Mouse (Mus musculus) forebrain, embryonic 16.5 days (tissue): ENCODE measurements around the gene Pnma1. TPM values are rescaled to one million over a fixed set of nuclear protein-coding genes. Genes with fewer than 3 reads are reported as not detected.

Experiments used
- ATAC-seq: fragments of 200-750 bp; cut with Nextera tagmentation; 2 replicates; pipeline ENCODE4 v1.8.0; 2017; ENCODE audit warnings: mild to moderate bottlenecking, moderate library complexity
- H3K27ac ChIP-seq: fragments of 300-500 bp; sonication (generic); 2 replicates; pipeline ENCODE4 v1.5.1; 2014; ENCODE audit warnings: low read length, control low read depth
- H3K27me3 ChIP-seq: fragments of 300-500 bp; sonication (generic); replicated peaks from 2 replicates; pipeline ENCODE4 v1.6.1; 2014; ENCODE audit warnings: low read length; ENCODE audit not compliant: control insufficient read depth, insufficient read depth
- H3K36me3 ChIP-seq: fragments of 300-500 bp; sonication (generic); 2 replicates; pipeline ENCODE4 v1.6.1; 2014; ENCODE audit not compliant: control insufficient read depth, insufficient read depth
- H3K4me1 ChIP-seq: fragments of 300-500 bp; sonication (generic); replicated peaks from 2 replicates; pipeline ENCODE4 v1.6.1; 2014; ENCODE audit warnings: low read length; ENCODE audit not compliant: control insufficient read depth, insufficient read depth
- H3K4me2 ChIP-seq: fragments of 300-500 bp; sonication (generic); 2 replicates; pipeline ENCODE4 v1.6.1; 2014; ENCODE audit warnings: mild to moderate bottlenecking, low read length, control low read depth
- H3K4me3 ChIP-seq: fragments of 300-500 bp; sonication (generic); replicated peaks from 2 replicates; pipeline ENCODE4 v1.5.1; 2014; ENCODE audit warnings: mild to moderate bottlenecking, low read length, control low read depth
- H3K9ac ChIP-seq: fragments of 300-500 bp; sonication (generic); replicated peaks from 2 replicates; pipeline ENCODE4 v1.6.1; 2014; ENCODE audit warnings: low read depth, low read length, control low read depth
- H3K9me3 ChIP-seq: fragments of 300-500 bp; sonication (generic); 2 replicates; pipeline ENCODE4 v1.6.1; 2016; ENCODE audit warnings: low read length; ENCODE audit not compliant: control insufficient read depth
- WGBS: fragments of 180-500 bp; shearing (Covaris S2); extraction: QIAGEN DNeasy Blood & Tissue Kit; methylation state at CpG from one replicate; pipeline ENCODE4 v1.1.7; 2014; 5-methylcytosine and 5-hydroxymethylcytosine counted together
- polyA plus RNA-seq: library from polyadenylated mRNA; unstranded; fragments of >200 nt; fragmentation: Nextera tagmentation; extraction: Ambion mirVana; gene quantifications from 2 replicates; pipeline ENCODE4 v1.2.1, GENCODE M21; 2015

Gene Pnma1
- polyA plus RNA-seq, 1 experiment from 2014 or later, result 7.2 TPM

GRCm38 (mm10) chr12:84174190-84174811, 26.0 kb upstream of the Pnma1 start:
- H3K36me3 ChIP-seq, result 0 out of 2 replicates have a peak, but pooled peaks cover 3% of the 10 kb centered on the region
- no peaks in the 10 kb centered on the region for H3K27me3 ChIP-seq
- H3K4me2 ChIP-seq, result no peak overlapping the region
- no peak overlapping the region for H3K27ac ChIP-seq
- no peak overlapping the region for H3K4me3 ChIP-seq
- ATAC-seq, result no peak
- no peaks in the 10 kb centered on the region for H3K9me3 ChIP-seq
- H3K4me1 ChIP-seq, result peaks cover 26% of the 10 kb centered on the region
- WGBS, result 80% methylated on average over 9 of the region's 9 CpGs
- no peak overlapping the region for H3K9ac ChIP-seq

GRCm38 (mm10) chr12:84173309-84173915, 25.1 kb upstream of the Pnma1 start:
- peaks cover 26% of the 10 kb centered on the region for H3K4me1 ChIP-seq

GRCm38 (mm10) chr12:84172862-84173261, 24.6 kb upstream of the Pnma1 start:
- Histone ChIP-seq H3K4me2 (no peak overlapping the region), H3K27me3 (no peaks in the 10 kb centered on the region), H3K4me3 (no peak overlapping the region), H3K27ac (no peak overlapping the region), H3K4me1 (peaks cover 26% of the 10 kb centered on the region), H3K36me3 (0 out of 2 replicates have a peak, but pooled peaks cover 3% of the 10 kb centered on the region), H3K9me3 (no peaks in the 10 kb centered on the region), H3K9ac (no peak overlapping the region)
- no peak for ATAC-seq
- 75% methylated on average over 17 of the region's 17 CpGs for WGBS

More at GRCm38 (mm10) chr12:84173309-84173915, 25.1 kb upstream of the Pnma1 start:
- H3K4me3 ChIP-seq, result no peak overlapping the region
- H3K4me2 ChIP-seq, result no peak overlapping the region
- H3K9me3 ChIP-seq, result no peaks in the 10 kb centered on the region
- no peaks in the 10 kb centered on the region for H3K27me3 ChIP-seq
- H3K27ac ChIP-seq, result no peak overlapping the region
- H3K9ac ChIP-seq, result no peak overlapping the region
- no peak for ATAC-seq
- WGBS, result 95% methylated on average over 13 of the region's 13 CpGs
- 0 out of 2 replicates have a peak, but pooled peaks cover 3% of the 10 kb centered on the region for H3K36me3 ChIP-seq

- WGBS, result 93% methylated on average over 3 of the region's 3 CpGs
- Histone ChIP-seq H3K27me3 (no peaks in the 10 kb centered on the region), H3K4me1 (peaks cover 21% of the 10 kb centered on the region), H3K27ac (no peak overlapping the region), H3K4me3 (no peak overlapping the region), H3K9me3 (no peaks in the 10 kb centered on the region), H3K4me2 (no peak overlapping the region), H3K9ac (no peak overlapping the region), H3K36me3 (0 out of 2 replicates have a peak, but pooled peaks cover 3% of the 10 kb centered on the region)
- no peak for ATAC-seq
Measured at GRCm38 (mm10) chr12:84172216-84172615, 23.9 kb upstream of the Pnma1 start.

GRCm38 (mm10) chr12:84170610-84171009, 22.3 kb upstream of the Pnma1 start:
- Histone ChIP-seq H3K4me1 (peaks cover 5% of the 10 kb centered on the region), H3K27me3 (no peaks in the 10 kb centered on the region), H3K9ac (no peak overlapping the region), H3K36me3 (0 out of 2 replicates have a peak, but pooled peaks cover 3% of the 10 kb centered on the region), H3K4me2 (no peak overlapping the region), H3K27ac (no peak overlapping the region), H3K4me3 (no peak overlapping the region), H3K9me3 (no peaks in the 10 kb centered on the region)
- no peak for ATAC-seq
- 88% methylated on average over 10 of the region's 10 CpGs for WGBS

- no peaks in the 10 kb centered on the region for H3K36me3 ChIP-seq
- H3K9ac ChIP-seq, result no peak overlapping the region
- 67% methylated on average over 7 of the region's 8 CpGs for WGBS
- no peak overlapping the region for H3K4me2 ChIP-seq
- no peaks in the 10 kb centered on the region for H3K27me3 ChIP-seq
- no peak overlapping the region for H3K4me3 ChIP-seq
- H3K4me1 ChIP-seq, result no peaks in the 10 kb centered on the region
- H3K27ac ChIP-seq, result no peak overlapping the region
- no peaks in the 10 kb centered on the region for H3K9me3 ChIP-seq
- ATAC-seq, result no peak
Measured at GRCm38 (mm10) chr12:84165631-84166373, 17.5 kb upstream of the Pnma1 start.

GRCm38 (mm10) chr12:84163586-84164110, 15.4 kb upstream of the Pnma1 start:
- no peaks in the 10 kb centered on the region for H3K9me3 ChIP-seq
- WGBS, result 84% methylated on average over 11 of the region's 11 CpGs
- peaks cover 3% of the 10 kb centered on the region; the same call in 1 of the 2 replicates for H3K36me3 ChIP-seq
- no peak for ATAC-seq
- no peaks in the 10 kb centered on the region for H3K27me3 ChIP-seq
- H3K4me3 ChIP-seq, result no peak overlapping the region
- H3K27ac ChIP-seq, result no peak overlapping the region
- no peaks in the 10 kb centered on the region for H3K4me1 ChIP-seq
- H3K9ac ChIP-seq, result no peak overlapping the region
- no peak overlapping the region for H3K4me2 ChIP-seq

GRCm38 (mm10) chr12:84163133-84163532, 14.8 kb upstream of the Pnma1 start:
- Histone ChIP-seq H3K27me3 (no peaks in the 10 kb centered on the region), H3K9ac (no peak overlapping the region), H3K4me1 (no peaks in the 10 kb centered on the region), H3K4me3 (no peak overlapping the region), H3K36me3 (peaks cover 3% of the 10 kb centered on the region; the same call in 1 of the 2 replicates), H3K4me2 (no peak overlapping the region), H3K9me3 (no peaks in the 10 kb centered on the region), H3K27ac (no peak overlapping the region)
- WGBS, result 88% methylated on average over 9 of the region's 9 CpGs
- no peak for ATAC-seq
